Mouse (Mus musculus) limb, embryonic 10.5 days (tissue): ENCODE measurements around the gene Crx. TPM values are rescaled to one million over a fixed set of nuclear protein-coding genes. Genes with fewer than 3 reads are reported as not detected.

Experiments
- polyA plus RNA-seq: library from polyadenylated mRNA; unstranded; fragments of >200 nt; fragmentation: Nextera tagmentation; extraction: Ambion mirVana; gene quantifications from 2 replicates; pipeline ENCODE4 v1.2.1, GENCODE M21; 2016

Gene Crx
- polyA plus RNA-seq, 1 experiment from 2014 or later, result not detected

Other genes with a start within 250 kb of the Crx start
- gene Obox3, start 240.1 kb downstream of the Crx start, polyA plus RNA-seq, result not detected in 2 replicates
- not detected in 2 replicates for gene Obox5, start 129.8 kb downstream of the Crx start, polyA plus RNA-seq
- gene Obox6, start 40.3 kb downstream of the Crx start, polyA plus RNA-seq, result not detected in 2 replicates
- not detected in 2 replicates for gene Crxos, start 2.6 kb upstream of the Crx start, polyA plus RNA-seq
- gene Selenow, start 42.4 kb upstream of the Crx start, polyA plus RNA-seq, result 654 and 733 TPM in 2 replicates
- gene Nop53, start 66.1 kb upstream of the Crx start, polyA plus RNA-seq, result 173 and 203 TPM in 2 replicates
- 10.1 and 10.4 TPM in 2 replicates for gene Ehd2, start 87.6 kb upstream of the Crx start, polyA plus RNA-seq
- gene Bicra, start 168.0 kb upstream of the Crx start, polyA plus RNA-seq, result 10.6 and 10.8 TPM in 2 replicates
- gene Zfp541, start 181.8 kb upstream of the Crx start, polyA plus RNA-seq, result 0.05 TPM in 1 of 2 replicates, not detected in the other
- gene Napa, start 218.5 kb upstream of the Crx start, polyA plus RNA-seq, result 197 and 216 TPM in 2 replicates
- gene Kptn, start 239.9 kb upstream of the Crx start, polyA plus RNA-seq, result 26.9 and 27.0 TPM in 2 replicates
- 0.05 and 0.09 TPM in 2 replicates for gene Slc8a2, start 249.9 kb upstream of the Crx start, polyA plus RNA-seq